Mouse (Mus musculus) bone marrow macrophage, adult 2 months (primary cell): ENCODE data around the gene Polk.

Experiments
- CTCF ChIP-seq: IDR thresholded peaks from 2 replicates; pipeline ENCODE4 v1.5.1; 2012; ENCODE audit warnings: low read depth, mild to moderate bottlenecking, low read length, moderate library complexity
- POLR2A ChIP-seq: IDR thresholded peaks from 2 replicates; pipeline ENCODE4 v1.6.1; 2012; ENCODE audit warnings: mild to moderate bottlenecking, low read depth, low read length, borderline replicate concordance

- TF ChIP-seq CTCF, result no peak
- no peak for TF ChIP-seq POLR2A
Measured at GRCm38 (mm10) chr13:96470556-96470955, 71.8 kb downstream of the Polk start.
